Mouse (Mus musculus): ENCODE results near the gene Trp53bp2.

GRCm38 (mm10) chr1:182496685-182497084 lies 87.7 kb downstream of the Trp53bp2 start:
- TF ChIP-seq CTCF (IDR thresholded peaks at IDR 0.05; ENCODE audit: borderline replicate concordance, control insufficient read depth, extremely low read depth, insufficient read depth, low read length, poor library complexity) (no peak), POLR2A (IDR thresholded peaks at IDR 0.05; ENCODE audit: control insufficient read depth, extremely low read depth, insufficient read depth, low read length, poor library complexity) (no peak)

Measured in thymus, adult 2 months (tissue).